Mouse (Mus musculus) hematopoietic stem cell, adult 5-6 weeks (primary cell): ENCODE data around the gene Il5. TPM values are rescaled to one million over a fixed set of nuclear protein-coding genes. Genes with fewer than 3 reads are reported as not detected.
A peak's percentile ranks its signal among the peaks of the same experiment; 100 is the strongest.

Source experiments
- ATAC-seq, 2 experiments: fragments of 125-278 bp in 1 of 2; replicated peaks in 1 of 2; 2 replicates each; pipeline ENCODE4 v1.8.0; 2016 to 2017; ENCODE audit warnings: inconsistent platforms in 2 of 2, mild to moderate bottlenecking in 2 of 2, moderate number of reproducible peaks in 2 of 2, low read depth in 1 of 2, moderate TSS enrichment in 1 of 2; ENCODE audit not compliant: low FRiP score in 2 of 2, poor library complexity in 2 of 2, severe bottlenecking in 2 of 2, insufficient read depth in 1 of 2, low TSS enrichment in 1 of 2
- total RNA-seq: library from RNA; stranded (forward); fragments of 172-1452, 232-1000 nt; gene quantifications from 2 replicates; pipeline ENCODE4 v1.2.3, GENCODE M21; 2017

The Il5 gene
- total RNA-seq, 1 experiment from 2014 or later, result not detected

DNA sequence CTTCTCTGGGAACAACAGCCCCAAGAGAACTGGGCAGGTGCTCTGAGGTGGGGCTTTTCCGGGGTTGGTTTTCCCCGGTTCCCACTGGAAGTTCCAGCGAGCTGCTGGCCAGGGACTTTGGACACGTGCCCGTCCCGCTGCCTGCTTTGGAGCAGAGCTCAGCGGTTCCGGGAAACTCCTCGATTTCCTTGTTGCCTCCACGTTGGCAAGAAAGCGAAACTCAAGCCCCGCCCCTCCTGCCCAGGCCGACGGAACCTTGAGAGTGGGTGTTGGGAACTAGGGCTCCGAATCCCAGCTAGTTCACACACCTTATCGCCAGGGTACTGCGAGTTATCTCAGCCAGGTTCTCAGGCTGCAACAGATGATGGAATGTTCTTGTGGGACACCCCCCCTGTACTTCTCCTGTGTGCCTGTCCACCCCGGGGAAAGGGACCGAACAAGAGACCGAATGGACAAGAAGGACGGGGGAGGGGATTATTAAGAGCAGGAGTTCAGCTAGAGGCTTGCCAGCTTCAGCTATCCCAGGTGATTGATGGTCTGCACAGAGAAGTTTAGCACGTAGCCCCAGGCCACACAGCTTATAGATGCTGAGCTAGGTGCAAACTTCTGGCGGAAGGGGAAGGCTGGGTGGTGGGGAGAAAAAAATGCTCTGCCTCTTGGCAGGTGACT, 42.4 kb downstream of the Il5 start:
- peak in 1 of 2 experiments; percentile 33; a peak in 2 of 4 replicates for ATAC-seq

DNA sequence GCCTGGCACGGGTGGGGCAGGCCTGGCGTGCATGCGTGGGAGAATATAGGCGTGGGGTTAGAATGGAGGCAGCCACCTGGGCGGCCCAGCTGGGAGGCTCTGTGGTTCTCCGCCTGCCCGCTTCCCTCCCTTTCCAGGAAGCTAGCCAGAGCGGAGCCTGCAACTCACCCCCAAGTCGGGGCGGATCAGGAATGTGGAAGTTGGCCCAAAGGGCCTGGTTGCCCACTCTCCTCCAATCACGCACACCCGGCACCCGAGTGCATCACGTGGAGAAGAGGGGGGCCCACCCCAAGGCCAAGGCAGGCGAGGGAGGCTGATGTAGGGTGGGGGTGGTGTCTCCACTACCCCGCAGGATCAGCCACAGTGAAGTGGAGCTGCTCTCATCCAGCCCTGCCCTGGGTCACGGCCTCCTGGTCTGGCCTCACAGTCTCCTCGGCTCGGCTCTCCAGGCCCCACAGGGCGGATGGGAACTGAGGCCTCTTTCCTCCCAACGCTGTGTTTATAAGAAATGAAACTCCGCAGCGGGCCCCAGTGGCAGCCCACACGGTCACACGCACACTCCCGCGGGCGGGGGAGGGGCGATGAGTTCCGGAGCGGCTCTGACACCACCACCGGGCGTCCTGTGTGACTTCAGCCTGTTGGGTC, 43.0 kb downstream of the Il5 start:
- ATAC-seq, result peak; percentile 83 to 87

GRCm38 (mm10) chr11:53764581-53764980, 44.0 kb downstream of the Il5 start:
- ATAC-seq, result no peak

DNA sequence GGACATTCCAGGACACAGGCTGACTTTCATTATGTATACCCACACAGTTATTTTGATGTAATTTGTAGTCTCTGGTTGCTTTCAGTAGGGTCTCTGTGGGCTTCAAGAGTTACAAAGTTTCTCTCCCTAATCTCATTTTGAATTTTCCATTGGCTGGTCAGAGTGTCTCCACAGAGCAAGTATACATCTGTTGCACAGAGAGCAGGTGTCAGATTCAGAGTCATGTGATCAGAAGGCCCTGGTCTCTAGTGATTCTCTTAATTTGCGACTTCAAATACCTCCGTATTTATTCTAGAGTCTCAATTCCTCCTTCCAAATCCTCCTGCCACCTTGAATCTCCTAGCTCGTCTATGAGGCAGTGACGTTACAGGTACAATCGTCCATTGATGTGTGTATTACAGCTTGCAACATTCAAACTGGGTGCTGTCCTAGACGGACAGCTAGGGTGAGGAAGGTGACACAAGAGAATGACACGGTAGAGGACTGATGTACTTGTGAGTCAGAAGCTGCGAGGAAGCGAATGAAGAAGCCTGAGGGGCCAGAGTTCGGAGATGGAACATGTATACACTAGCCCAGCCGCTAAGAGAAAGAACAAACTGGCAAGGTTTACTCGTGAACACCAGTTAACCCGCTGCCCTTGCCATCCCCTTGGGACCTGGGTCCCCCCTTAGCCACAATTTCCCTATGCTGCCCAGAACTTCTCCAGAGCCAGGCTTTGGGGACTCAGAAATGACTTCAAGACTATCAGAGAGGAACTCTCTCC, 48.0 kb downstream of the Il5 start:
- no peak for ATAC-seq

DNA sequence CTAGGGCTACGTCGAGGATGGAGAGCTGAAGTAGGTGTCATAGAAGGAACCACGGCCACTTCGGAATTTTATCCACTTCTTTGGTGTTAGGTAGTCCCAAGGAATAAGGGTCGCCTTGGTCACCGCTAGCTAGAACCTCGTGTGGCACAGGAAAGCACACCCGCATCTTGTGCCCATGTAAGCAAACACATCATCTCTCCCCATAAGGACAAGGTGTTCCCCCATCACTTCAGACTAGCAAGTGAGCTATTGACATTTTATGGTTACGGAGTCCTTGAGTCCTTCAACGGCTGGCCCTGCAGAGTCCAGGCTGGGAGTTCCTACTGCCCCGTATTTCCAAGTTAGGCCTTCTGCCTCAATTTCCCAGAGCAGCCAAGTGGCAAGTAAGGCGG, 48.6 kb downstream of the Il5 start:
- ATAC-seq, result no peak

GRCm38 (mm10) chr11:53769760-53770124, 49.1 kb downstream of the Il5 start, which contains the start of gene Irf1:
Gene Irf1 (plus strand): TSS chr11:53770014.
- peak; percentile 79 to 85 for ATAC-seq

GRCm38 (mm10) chr11:53770125-53770791, 49.7 kb downstream of the Il5 start:
- ATAC-seq, result peak; percentile 4 to 33; a peak in 2 of 4 replicates

DNA sequence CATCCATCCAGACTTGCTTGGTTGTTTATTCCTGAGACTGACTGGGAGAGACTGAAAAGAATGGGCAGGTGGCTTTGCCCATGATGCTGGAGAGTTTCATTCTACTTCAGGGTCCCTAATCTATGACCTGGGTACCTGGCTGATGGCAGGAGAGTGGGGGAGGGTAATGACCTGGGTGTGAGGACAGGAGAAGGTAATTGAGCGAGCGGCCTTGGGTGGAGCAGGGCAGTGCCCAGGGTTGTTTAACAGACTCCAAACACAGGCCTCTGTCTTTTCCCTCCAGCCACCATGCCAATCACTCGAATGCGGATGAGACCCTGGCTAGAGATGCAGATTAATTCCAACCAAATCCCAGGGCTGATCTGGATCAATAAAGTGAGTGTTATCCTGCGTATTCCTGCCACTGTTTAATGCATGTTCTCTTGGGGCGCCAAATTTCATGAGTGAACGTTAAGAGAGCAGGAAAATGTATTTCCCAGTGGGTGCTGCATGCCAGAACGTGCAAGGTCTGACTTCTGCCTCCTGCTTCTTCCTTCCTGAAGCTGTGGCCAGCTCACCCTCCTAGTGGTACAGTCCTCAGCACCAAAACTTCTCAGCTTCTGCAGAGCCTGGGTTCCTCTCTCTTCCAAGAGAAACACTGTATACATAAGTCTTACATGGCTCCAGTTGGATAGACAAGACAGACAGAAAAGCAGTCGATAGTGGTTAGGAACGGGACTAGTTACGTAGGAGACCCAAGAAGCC, 50.6 kb downstream of the Il5 start:
- no peak for ATAC-seq

GRCm38 (mm10) chr11:53772536-53772935, 51.9 kb downstream of the Il5 start:
- ATAC-seq, result peak in 1 of 2 experiments; percentile 46; a peak in 3 of 4 replicates

DNA sequence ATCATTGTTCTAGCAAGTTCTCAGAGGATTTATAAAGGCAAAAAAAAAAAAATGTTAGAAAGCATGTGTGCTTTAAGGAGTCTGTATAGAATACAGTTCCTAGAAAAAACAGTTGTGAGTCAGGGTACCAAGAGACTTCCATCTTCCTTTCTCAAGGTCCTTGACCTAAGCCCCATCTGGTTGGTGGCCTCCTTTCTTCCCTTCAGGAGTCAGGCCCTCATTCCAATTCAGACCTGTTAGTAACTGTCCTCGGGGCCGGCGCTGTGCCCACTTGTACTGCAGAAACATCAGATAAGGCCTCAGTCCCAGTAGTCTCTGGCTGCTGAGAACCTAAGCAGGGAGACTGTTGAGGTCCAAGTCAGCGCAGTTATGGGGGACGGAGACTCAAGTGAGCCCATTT, 52.5 kb downstream of the Il5 start, which contains the start of gene Gm17334:
TSS of gene Gm17334 (minus strand) at position 101 of the 400 bp plus-strand sequence.
- no peak for ATAC-seq

DNA sequence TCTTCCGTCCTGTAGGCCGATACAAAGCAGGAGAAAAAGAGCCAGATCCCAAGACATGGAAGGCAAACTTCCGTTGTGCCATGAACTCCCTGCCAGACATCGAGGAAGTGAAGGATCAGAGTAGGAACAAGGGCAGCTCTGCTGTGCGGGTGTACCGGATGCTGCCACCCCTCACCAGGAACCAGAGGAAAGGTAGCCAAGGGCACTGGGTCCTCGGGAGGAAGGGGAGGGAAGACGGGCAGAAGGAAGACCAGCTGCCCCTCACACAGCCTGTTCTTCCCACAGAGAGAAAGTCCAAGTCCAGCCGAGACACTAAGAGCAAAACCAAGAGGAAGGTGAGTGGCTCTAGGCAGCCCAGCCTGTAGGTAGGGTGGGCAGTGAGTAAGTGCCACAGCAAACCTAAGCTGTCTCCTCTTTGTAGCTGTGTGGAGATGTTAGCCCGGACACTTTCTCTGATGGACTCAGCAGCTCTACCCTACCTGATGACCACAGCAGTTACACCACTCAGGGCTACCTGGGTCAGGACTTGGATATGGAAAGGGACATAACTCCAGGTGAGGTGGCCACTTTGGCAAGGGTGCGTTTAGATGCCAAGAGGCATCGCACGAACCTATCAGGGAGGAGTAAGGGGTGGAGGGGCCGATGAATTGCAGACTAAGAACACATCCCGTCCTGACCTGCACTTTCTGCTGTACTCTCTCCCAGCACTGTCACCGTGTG, 53.2 kb downstream of the Il5 start:
- ATAC-seq, result no peak

Other genes with a start within 250 kb of the Il5 start
- not detected in 2 replicates for gene Gm9945, start 240.6 kb upstream of the Il5 start, total RNA-seq
- gene Sowaha, start 240.5 kb upstream of the Il5 start, total RNA-seq, result not detected in 2 replicates
- 22.2 and 35.4 TPM in 2 replicates for gene Sept8, start 201.5 kb upstream of the Il5 start, total RNA-seq
- 24.5 and 33.2 TPM in 2 replicates for gene Kif3a, start 153.4 kb upstream of the Il5 start, total RNA-seq
- gene Il4, start 102.1 kb upstream of the Il5 start, total RNA-seq, result 2.9 TPM in 1 of 2 replicates, not detected in the other
- gene Il13, start 86.1 kb upstream of the Il5 start, total RNA-seq, result not detected in 2 replicates
- gene Rad50, start 13.5 kb upstream of the Il5 start, total RNA-seq, result 86.1 and 112 TPM in 2 replicates
- gene Irf1, start 49.2 kb downstream of the Il5 start, total RNA-seq, result 128 and 150 TPM in 2 replicates
- gene Gm17334, start 52.4 kb downstream of the Il5 start, total RNA-seq, result 0.50 and 1.0 TPM in 2 replicates
- 10.5 and 15.1 TPM in 2 replicates for gene Gm12216, start 138.5 kb downstream of the Il5 start, total RNA-seq
- gene Slc22a5, start 170.9 kb downstream of the Il5 start, total RNA-seq, result 9.9 and 20.4 TPM in 2 replicates